Mouse (Mus musculus) kidney, embryonic 16.5 days (tissue): ENCODE measurements around the gene Ptgs2. TPM values are rescaled to one million over a fixed set of nuclear protein-coding genes. Genes with fewer than 3 reads are reported as not detected.

Experiments
- ATAC-seq: fragments of 200-750 bp; cut with Nextera tagmentation; 2 replicates; pipeline ENCODE4 v1.8.0; 2017; ENCODE audit warnings: moderate TSS enrichment; ENCODE audit not compliant: low FRiP score, low TSS enrichment
- H3K27ac ChIP-seq: fragments of 300-500 bp; sonication (generic); 2 replicates; pipeline ENCODE4 v1.5.1; 2014; ENCODE audit warnings: low read length
- H3K27me3 ChIP-seq: fragments of 300-500 bp; sonication (generic); 2 replicates; pipeline ENCODE4 v1.6.1; 2014; ENCODE audit warnings: low read length, control low read depth, mixed read lengths; ENCODE audit not compliant: insufficient read depth
- H3K36me3 ChIP-seq: fragments of 300-500 bp; sonication (generic); 2 replicates; pipeline ENCODE4 v1.6.1; 2014; ENCODE audit warnings: low read length, control low read depth, mixed read lengths; ENCODE audit not compliant: insufficient read depth
- H3K4me1 ChIP-seq: fragments of 300-500 bp; sonication (generic); 2 replicates; pipeline ENCODE4 v1.6.1; 2014; ENCODE audit warnings: low read length, control low read depth, mixed read lengths; ENCODE audit not compliant: insufficient read depth
- H3K4me2 ChIP-seq: fragments of 300-500 bp; sonication (generic); replicated peaks from 2 replicates; pipeline ENCODE4 v1.6.1; 2014; ENCODE audit warnings: low read depth, low read length
- H3K4me3 ChIP-seq: fragments of 300-500 bp; sonication (generic); 2 replicates; pipeline ENCODE4 v1.5.1; 2014; ENCODE audit warnings: mild to moderate bottlenecking, low read length
- H3K9ac ChIP-seq: fragments of 300-500 bp; sonication (generic); replicated peaks from 2 replicates; pipeline ENCODE4 v1.6.1; 2014; ENCODE audit warnings: low read length
- H3K9me3 ChIP-seq: fragments of 300-500 bp; sonication (generic); 2 replicates; pipeline ENCODE4 v1.6.1; 2016; ENCODE audit warnings: low read length, control low read depth
- WGBS: fragments of 180-500 bp; shearing (Covaris S2); extraction: QIAGEN DNeasy Blood & Tissue Kit; methylation state at CpG from one replicate; pipeline ENCODE4 v1.1.7; 2014; 5-methylcytosine and 5-hydroxymethylcytosine counted together
- polyA plus RNA-seq: library from polyadenylated mRNA; unstranded; fragments of >200 nt; fragmentation: Nextera tagmentation; extraction: Ambion mirVana; gene quantifications from 2 replicates; pipeline ENCODE4 v1.2.1, GENCODE M21; 2015

Ptgs2 gene
- 1.3 and 1.8 TPM in 2 replicates for polyA plus RNA-seq

- ATAC-seq: peak; percentile 93
- peak within 1 kb of the TSS; percentile 50 for H3K4me3 ChIP-seq
Observed at GRCm38 (mm10) chr1:150099790-150100333, at the start of gene Ptgs2. Gene Ptgs2, plus strand, starts transcription at chr1:150100031.

GRCm38 (mm10) chr1:150050256-150050655 lies 49.6 kb upstream of the Ptgs2 start:
- H3K9me3 ChIP-seq: no peaks in the 10 kb centered on the region
- no peak overlapping the region for H3K27ac ChIP-seq
- no peak overlapping the region for H3K4me3 ChIP-seq
- no peaks in the 10 kb centered on the region for H3K36me3 ChIP-seq
- H3K27me3 ChIP-seq: no peaks in the 10 kb centered on the region
- WGBS: 75% methylated on average over 1 of the region's 1 CpGs
- no peak overlapping the region for H3K4me2 ChIP-seq
- no peak for ATAC-seq
- no peaks in the 10 kb centered on the region for H3K4me1 ChIP-seq
- H3K9ac ChIP-seq: no peak overlapping the region

More at GRCm38 (mm10) chr1:150099790-150100333, at the start of gene Ptgs2:
- peak within 1 kb of the TSS; percentile 53 for H3K9ac ChIP-seq
- H3K27me3 ChIP-seq: no peaks in the 10 kb centered on the region
- WGBS: under 1% methylated on average over 26 of the region's 26 CpGs
- H3K4me1 ChIP-seq: peaks cover 3% of the 10 kb centered on the region; the same call in 1 of the 2 replicates
- peak within 1 kb of the TSS; percentile 82 for H3K4me2 ChIP-seq
- H3K36me3 ChIP-seq: no peaks in the 10 kb centered on the region
- H3K27ac ChIP-seq: no peak within 1 kb of the TSS
- no peaks in the 10 kb centered on the region for H3K9me3 ChIP-seq

GRCm38 (mm10) chr1:150065684-150066083 lies 34.1 kb upstream of the Ptgs2 start:
- H3K4me1 ChIP-seq: no peaks in the 10 kb centered on the region
- no peak overlapping the region for H3K27ac ChIP-seq
- no peaks in the 10 kb centered on the region for H3K9me3 ChIP-seq
- ATAC-seq: no peak
- no peak overlapping the region for H3K4me2 ChIP-seq
- no peaks in the 10 kb centered on the region for H3K36me3 ChIP-seq
- no peak overlapping the region for H3K4me3 ChIP-seq
- H3K27me3 ChIP-seq: no peaks in the 10 kb centered on the region
- H3K9ac ChIP-seq: no peak overlapping the region
- 91% methylated on average over 1 of the region's 1 CpGs for WGBS

- 84% methylated on average over 3 of the region's 3 CpGs for WGBS
Observed at GRCm38 (mm10) chr1:150072880-150073279, 27.0 kb upstream of the Ptgs2 start.

GRCm38 (mm10) chr1:150074609-150075008 lies 25.2 kb upstream of the Ptgs2 start:
- 58% methylated on average over 1 of the region's 1 CpGs for WGBS
- Histone ChIP-seq H3K36me3 (no peaks in the 10 kb centered on the region), H3K4me1 (no peaks in the 10 kb centered on the region), H3K27ac (no peak overlapping the region), H3K4me3 (no peak overlapping the region), H3K4me2 (no peak overlapping the region), H3K9ac (no peak overlapping the region), H3K27me3 (no peaks in the 10 kb centered on the region), H3K9me3 (no peaks in the 10 kb centered on the region)
- no peak for ATAC-seq

More at GRCm38 (mm10) chr1:150072880-150073279, 27.0 kb upstream of the Ptgs2 start:
- no peaks in the 10 kb centered on the region for H3K4me1 ChIP-seq
- H3K27ac ChIP-seq: no peak overlapping the region
- no peak for ATAC-seq
- H3K9ac ChIP-seq: no peak overlapping the region
- H3K4me3 ChIP-seq: no peak overlapping the region
- no peaks in the 10 kb centered on the region for H3K9me3 ChIP-seq
- H3K27me3 ChIP-seq: no peaks in the 10 kb centered on the region
- no peaks in the 10 kb centered on the region for H3K36me3 ChIP-seq
- no peak overlapping the region for H3K4me2 ChIP-seq

- Histone ChIP-seq H3K9me3 (no peaks in the 10 kb centered on the region), H3K36me3 (no peaks in the 10 kb centered on the region), H3K4me3 (no peak overlapping the region), H3K27ac (no peak overlapping the region), H3K4me1 (no peaks in the 10 kb centered on the region), H3K4me2 (no peak overlapping the region), H3K27me3 (no peaks in the 10 kb centered on the region), H3K9ac (no peak overlapping the region)
- 69% methylated on average over 6 of the region's 6 CpGs for WGBS
- peak; percentile 54; the same call in 1 of the 2 replicates for ATAC-seq
Observed at GRCm38 (mm10) chr1:150089040-150089692, 10.7 kb upstream of the Ptgs2 start.

GRCm38 (mm10) chr1:150090229-150090628 lies 9.6 kb upstream of the Ptgs2 start:
- H3K4me3 ChIP-seq: no peak overlapping the region
- WGBS: 32% methylated on average over 1 of the region's 1 CpGs
- H3K27ac ChIP-seq: no peak overlapping the region
- H3K9ac ChIP-seq: no peak overlapping the region
- H3K27me3 ChIP-seq: no peaks in the 10 kb centered on the region
- no peaks in the 10 kb centered on the region for H3K4me1 ChIP-seq
- H3K36me3 ChIP-seq: no peaks in the 10 kb centered on the region
- no peaks in the 10 kb centered on the region for H3K9me3 ChIP-seq
- no peak overlapping the region for H3K4me2 ChIP-seq
- ATAC-seq: 0 out of 2 replicates have a peak, but pooled peaks have one; percentile 12

- 87% methylated on average over 2 of the region's 2 CpGs for WGBS
- Histone ChIP-seq H3K4me3 (no peak overlapping the region), H3K9me3 (no peaks in the 10 kb centered on the region), H3K4me1 (peaks cover 3% of the 10 kb centered on the region; the same call in 1 of the 2 replicates), H3K36me3 (no peaks in the 10 kb centered on the region), H3K27me3 (no peaks in the 10 kb centered on the region), H3K9ac (no peak overlapping the region), H3K27ac (no peak overlapping the region), H3K4me2 (no peak overlapping the region)
- no peak for ATAC-seq
Observed at GRCm38 (mm10) chr1:150097036-150097435, 2.8 kb upstream of the Ptgs2 start.

- H3K36me3 ChIP-seq: no peaks in the 10 kb centered on the region
- no peak for ATAC-seq
- H3K9me3 ChIP-seq: no peaks in the 10 kb centered on the region
- no peak overlapping the region for H3K4me2 ChIP-seq
- H3K4me1 ChIP-seq: peaks cover 3% of the 10 kb centered on the region; the same call in 1 of the 2 replicates
- H3K27me3 ChIP-seq: no peaks in the 10 kb centered on the region
- no peak overlapping the region for H3K27ac ChIP-seq
- 49% methylated on average over 1 of the region's 1 CpGs for WGBS
- H3K9ac ChIP-seq: no peak overlapping the region
- no peak overlapping the region for H3K4me3 ChIP-seq
Observed at GRCm38 (mm10) chr1:150097721-150098120, 2.1 kb upstream of the Ptgs2 start.

- no peaks in the 10 kb centered on the region for H3K27me3 ChIP-seq
- H3K9me3 ChIP-seq: no peaks in the 10 kb centered on the region
- peak overlapping the region; percentile 50 for H3K4me3 ChIP-seq
- no peak; the same call in 1 of the 2 replicates for ATAC-seq
- H3K9ac ChIP-seq: peak overlapping the region; percentile 53
- WGBS: 3% methylated on average over 9 of the region's 9 CpGs
- H3K4me2 ChIP-seq: peak overlapping the region; percentile 82
- H3K36me3 ChIP-seq: no peaks in the 10 kb centered on the region
- peaks cover 3% of the 10 kb centered on the region; the same call in 1 of the 2 replicates for H3K4me1 ChIP-seq
- H3K27ac ChIP-seq: no peak overlapping the region
Observed at GRCm38 (mm10) chr1:150099374-150099773, 457 bp upstream of the Ptgs2 start.
